Mouse (Mus musculus) right cerebral cortex, postnatal 10 days (tissue): ENCODE results near the gene Krt42.
A peak's percentile ranks its signal among the peaks of the same experiment; 100 is the strongest.
"Not testable (repeated sequence)": the region's sequence is repeated elsewhere in the genome, so short reads cannot be mapped to it uniquely, and the experiment has no call there.

Experiments
- DNase-seq, 2 experiments: peaks; one replicate each; pipeline ENCODE4 v3.0.0; 2021; ENCODE audit warnings: low spot score in 2 of 2

Gene Krt42

DNA sequence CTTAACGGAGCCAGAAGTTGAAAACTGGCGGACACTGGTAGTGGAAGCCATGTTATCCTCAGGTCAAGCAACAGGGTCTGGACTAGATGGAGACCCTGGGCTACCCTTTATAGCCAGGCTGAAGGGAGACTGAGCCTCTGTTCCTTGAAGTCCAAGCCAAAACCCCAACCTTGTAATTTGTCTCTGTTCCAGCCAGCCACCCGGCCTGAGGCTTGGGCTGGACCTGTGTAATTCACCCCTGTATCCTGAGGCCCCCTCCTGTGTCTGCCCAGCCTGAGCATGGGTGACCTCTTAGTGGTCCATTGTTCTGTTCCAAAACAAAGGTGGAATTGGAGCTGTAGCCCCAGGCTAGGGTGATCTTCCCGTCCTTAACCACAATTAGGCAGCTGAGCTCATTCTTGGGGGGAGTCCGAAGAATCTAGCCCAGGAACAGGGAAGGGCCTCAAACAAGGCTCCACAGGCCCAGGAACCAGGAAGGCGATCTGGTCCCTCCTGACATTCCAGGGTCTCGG is at the start of gene Krt42:
Gene Krt42 (minus strand): TSS at position 51 of the 512 bp plus-strand sequence.
- no peak for DNase-seq

DNA sequence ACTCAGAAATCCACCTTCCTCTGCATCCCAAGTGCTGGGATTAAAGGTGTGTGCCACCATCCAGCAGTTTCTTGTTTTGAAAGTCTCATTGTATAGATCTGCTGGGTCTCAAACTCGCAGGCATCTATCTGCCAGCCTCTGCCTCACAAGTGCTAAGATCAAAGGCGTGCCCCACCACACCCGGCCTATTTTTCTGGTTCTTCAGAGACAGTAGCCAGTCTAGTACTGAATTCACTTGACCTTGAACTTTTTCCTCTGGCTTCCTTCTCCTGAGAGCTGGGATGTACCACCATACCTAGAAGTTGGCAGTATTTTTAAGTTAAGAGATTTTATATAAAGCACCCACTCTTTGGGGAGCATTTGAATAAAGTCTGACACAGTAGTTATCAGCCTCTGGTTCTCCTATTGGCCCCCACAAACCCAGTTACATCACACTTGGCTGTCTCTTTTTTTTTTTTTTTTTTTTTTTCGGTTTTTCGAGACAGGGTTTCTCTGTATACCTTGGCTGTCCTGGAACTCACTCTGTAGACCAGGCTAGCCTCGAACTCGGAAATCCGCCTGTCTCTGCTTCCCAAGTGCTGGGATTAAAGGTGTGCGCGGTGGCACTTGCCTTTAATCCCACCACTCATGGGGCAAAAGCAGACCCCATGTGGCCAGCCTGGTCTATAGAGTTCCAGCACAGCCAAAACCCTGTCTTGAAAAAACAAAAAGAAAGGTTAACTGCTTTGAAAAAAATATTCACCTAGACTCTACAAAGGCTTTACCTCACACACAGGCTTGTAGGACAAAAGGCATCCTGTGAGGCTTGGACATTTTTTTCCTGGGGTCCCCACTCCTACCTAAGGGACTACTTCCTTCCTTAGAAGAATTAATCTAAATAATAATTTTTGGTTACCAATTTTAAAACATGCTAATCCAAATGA is 49.1 kb upstream of the Krt42 start:
- DNase-seq = peak in 1 of 2 experiments; percentile 43

DNA sequence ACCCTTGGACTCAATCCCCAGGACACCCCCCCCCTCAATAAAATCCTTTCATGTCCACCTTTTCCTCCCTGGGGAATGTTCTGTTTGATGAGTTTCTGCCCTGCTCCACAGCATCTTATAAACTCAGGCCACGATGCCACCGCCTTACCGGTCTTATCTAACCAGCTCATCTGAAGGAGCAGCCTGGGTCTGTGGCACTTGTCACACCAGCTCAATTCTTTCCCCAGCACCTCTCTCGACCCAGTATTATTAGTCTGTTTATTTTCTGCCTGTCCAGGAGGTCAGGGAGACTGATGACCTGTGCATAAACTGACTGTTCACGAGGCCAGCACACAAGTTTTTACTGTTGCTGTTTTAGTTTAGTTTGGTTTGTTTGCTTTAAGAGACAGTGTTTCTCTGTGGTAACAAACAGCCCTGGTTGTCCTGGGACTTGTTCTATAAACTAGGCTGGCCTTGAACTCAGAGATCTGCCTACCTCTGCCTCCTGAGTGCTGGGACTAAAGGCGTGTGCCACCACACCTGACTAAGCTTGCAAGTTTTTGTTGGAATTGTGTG is 48.2 kb upstream of the Krt42 start:
- no peak for DNase-seq

DNA sequence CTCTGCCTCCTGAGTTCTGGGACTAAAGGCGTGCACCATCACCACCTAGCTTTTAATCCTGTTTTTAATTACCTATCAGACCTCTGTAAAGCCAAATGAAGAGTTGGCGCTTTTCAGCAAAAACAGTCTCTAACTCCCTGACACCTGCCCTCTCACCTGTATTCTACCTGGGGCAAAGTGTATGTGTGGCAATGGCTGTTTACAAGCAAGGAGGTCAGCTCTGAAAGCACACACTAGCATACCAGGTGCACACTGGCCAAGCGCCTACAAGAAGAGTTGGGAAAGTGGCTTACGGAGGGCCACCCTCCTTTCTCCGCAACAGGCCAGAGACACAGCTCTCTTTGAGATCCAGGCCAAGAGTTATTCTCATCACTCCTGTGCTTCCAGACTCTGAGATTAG is 45.8 kb upstream of the Krt42 start:
- DNase-seq = no peak

DNA sequence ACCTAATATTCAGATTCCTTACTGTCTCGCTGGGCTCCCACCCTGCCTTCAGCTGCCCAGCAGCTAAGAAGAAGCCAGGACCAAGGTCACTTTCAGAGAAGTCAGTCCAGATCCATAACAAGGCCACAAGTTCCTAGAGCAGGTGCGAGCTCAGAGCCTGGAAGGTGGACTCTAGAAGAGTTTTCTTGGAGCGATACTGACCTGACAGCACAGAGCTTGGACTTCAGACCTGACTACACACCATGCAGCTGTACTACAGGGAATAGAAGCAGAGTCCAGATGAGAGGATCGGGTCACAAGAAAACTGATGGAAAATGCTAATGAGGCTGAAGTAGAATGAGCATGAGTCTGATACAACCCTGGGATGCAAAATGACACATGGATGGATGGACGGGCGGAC is 43.8 kb upstream of the Krt42 start:
- DNase-seq = no peak

DNA sequence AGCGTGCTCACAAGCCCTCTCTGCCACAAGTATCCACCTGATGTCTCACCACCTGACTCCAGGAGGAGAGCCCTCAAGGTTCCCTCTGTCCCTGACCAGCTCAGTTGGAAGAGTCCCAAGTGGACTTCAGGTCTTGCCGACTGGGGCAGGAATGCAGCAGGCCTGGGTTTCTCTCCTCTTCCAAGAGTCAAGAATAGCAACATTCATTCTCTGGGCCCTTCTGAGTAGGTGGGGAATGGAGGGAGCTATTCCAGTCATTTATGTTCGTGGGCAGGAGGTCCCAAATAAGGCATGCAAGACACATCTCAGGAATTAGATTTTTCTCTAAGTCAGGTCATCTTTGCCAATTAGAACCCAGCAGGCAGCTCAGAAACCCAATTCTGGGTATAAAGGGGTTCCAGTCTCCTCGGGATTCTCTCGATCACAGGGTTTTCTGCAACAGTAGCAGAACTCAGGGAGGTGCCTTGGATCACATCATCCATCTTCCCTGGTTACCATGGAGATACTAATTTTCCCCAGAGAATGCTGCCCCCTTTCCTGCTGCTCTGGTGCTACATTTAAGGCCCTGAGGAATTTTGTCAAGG is 42.5 kb upstream of the Krt42 start:
- peak; percentile 63 to 76 for DNase-seq

DNA sequence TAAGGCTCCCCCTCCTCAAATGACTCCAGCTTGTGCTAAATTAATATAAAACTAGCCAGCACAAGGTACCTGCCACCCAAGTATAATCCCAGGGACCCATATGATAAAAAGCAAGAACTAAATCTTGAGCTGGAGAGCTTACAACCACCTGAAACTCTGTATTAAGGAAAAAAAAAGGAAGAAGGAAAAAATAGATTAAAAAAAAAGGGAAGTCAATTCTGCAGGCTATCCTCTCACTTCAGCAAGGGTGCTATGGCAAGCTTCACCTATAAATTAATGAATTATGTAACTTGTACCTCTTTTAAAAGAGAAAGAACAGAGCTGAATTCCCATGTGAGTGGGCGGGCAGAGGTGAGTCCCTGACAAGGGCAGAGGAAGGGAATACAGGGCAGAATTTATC is 42.0 kb upstream of the Krt42 start:
- DNase-seq = no peak

DNA sequence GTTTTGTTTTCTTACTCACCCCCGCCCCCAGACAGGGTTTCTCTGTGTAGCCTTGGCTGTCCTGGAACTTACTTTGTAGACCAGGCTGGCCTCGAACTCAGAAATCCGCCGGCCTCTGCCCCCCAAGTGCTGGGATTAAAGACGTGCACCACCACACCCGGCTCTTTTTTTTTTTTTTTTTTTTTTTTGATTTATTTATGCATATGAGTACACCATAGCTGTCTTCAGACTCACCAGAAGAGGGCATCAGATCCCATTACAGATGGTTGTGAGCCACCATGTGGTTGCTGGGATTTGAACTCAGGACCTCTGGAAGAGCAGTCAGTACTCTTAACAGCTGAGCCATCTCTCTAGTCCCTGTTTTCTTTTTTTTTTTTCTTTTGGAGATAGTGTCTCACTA is 39.0 kb upstream of the Krt42 start:
- DNase-seq = not testable (repeated sequence)

DNA sequence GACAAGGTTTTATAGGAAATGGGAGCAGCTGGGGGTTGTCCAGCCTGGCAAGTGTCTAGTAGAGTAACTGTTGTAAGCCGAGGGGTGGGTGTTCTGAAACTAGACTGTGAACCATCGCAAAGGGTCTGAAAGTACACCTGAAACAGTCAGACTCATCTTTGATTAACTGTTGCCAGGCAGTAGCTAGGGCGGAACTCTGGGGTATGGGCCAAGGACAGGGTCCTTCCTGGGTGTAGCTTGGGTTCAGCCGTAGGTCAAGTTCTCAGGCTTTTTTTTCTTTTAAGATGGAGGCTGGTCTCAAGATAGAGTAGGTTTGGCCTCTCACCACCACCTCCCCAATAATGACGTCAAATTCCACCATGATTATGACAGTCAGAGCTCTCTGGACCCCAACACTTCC is 38.2 kb upstream of the Krt42 start:
- no peak for DNase-seq

DNA sequence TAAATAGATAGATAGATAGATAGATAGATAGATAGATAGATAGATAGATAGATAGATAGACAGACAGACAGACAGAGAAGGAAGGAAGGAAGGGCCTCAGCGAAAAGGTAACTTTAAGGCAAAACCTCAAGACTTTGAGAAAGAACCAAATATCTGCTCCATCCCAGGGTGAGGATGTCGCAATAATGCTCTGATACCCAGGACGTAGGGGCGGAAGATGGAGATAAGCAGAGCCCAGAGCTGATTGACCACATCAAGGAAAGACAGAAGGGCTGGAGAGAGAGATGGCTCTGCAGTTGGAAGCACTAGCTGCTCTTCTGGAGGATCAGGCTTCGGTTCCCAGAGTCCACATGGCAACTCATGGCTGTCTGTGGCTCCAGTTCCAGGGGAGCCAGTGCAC is 31.6 kb upstream of the Krt42 start:
- DNase-seq = no peak

DNA sequence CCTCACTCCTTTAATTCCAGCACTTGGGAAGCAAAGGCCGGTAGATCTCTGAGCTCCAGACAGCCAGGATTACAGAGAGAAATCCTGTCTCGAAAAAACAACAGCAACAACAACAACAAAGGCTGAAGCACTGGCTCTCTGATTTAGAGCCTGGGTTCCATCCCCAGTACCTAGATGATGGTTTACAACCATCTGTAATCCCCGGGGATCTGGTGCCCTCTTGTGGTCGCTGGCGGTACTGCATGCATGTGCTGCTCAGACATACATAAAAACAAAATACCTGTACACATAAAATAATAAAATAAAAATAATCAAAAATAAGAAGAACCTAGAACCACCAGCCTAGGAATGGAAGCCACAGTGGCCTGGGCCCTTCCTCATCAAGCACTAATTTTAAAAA is 30.6 kb upstream of the Krt42 start:
- DNase-seq = peak in 1 of 2 experiments; percentile 57

DNA sequence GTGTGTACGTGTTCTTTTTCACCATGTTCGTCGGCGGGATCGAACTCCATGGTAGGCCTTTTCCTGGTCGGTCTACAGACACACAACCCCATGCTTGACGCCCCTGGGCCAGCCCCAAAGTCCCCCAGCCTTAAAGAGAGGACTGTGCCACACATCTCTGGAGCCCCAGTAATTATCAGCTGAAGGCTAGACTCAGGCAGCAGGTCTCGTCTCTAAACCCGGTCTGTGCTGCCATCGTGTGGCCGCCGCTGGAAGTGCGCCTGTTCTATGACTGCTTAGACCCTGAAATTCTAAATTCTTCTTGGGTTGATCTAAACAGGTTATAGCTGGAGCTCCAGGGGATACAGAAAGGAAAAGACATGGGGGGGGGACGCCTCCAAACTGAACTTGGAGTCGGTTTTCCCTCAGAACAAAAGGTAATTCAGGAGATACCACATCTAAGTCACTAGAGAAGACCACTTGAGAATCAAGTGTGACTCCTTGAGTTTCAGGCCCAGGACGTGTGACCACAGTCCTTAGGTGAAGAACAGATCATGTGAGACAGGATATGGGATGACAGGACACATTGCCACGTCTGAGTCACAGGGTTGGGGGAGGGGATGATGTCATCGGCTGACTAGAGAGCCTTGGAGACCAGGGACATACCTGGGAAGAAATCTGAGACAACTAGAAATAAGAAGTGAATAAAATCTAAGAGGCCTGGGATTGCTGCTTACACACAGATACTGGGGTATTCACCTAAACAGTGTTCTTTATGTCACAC is 28.8 kb upstream of the Krt42 start:
- DNase-seq = peak; percentile 82 to 87

DNA sequence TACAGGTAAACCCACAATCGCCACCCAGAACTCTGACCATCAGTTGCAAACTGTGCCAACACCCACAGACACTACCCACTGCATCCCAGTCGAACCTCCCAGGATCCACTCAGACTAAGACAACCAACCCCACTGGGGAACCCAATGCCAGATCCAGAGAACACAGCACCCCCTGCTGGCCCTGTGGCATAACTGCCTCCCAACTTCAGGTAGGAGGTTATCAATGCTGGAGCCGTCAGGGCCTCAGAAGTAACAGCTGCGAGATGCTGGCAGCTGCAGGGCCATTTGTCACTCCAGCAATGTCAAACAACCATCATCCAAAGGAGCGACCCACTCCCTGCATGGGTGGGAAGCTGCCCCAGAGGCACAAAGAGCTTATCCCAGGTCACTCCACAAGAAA is 28.1 kb upstream of the Krt42 start:
- DNase-seq = no peak

DNA sequence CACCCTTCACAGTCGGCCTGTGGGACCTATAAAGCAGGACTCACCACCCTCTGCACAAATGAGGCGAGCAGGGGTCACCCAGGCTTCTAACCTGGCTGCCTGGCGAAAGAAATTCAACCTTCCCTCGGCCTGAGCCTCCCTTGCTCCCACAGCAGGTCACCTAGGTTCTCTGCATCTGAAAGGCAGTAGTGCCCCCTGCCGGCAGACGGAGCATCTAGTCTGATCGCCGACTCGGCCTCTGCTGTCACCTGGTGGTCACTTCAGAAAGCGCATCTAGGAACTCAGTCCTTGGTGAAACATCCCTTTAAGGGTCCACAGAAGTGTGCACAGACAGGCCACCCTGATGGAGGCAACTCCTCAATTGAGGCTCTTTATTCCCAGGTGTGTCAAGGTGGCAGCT is 25.6 kb upstream of the Krt42 start:
- DNase-seq = peak; percentile 81 to 88

DNA sequence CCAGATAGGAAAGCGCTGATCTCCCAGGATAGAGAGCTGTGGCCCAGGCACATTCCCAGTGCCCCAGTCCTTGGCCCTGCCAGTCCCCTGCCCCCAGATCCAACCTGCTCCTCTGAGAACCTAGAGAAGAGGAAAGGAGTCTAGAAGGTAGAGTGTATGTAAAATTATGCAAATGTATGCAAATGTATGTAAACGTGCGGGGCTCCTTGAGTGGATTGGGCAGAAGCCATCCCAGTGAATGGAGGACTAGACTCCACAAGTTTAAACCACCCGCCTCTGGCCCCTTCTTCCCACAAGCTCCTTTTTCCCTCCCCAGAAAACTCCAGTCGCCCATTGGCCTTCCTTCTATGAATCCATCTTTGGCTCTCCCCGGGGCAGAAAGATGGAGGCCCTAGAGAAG is 23.2 kb upstream of the Krt42 start:
- no peak for DNase-seq

DNA sequence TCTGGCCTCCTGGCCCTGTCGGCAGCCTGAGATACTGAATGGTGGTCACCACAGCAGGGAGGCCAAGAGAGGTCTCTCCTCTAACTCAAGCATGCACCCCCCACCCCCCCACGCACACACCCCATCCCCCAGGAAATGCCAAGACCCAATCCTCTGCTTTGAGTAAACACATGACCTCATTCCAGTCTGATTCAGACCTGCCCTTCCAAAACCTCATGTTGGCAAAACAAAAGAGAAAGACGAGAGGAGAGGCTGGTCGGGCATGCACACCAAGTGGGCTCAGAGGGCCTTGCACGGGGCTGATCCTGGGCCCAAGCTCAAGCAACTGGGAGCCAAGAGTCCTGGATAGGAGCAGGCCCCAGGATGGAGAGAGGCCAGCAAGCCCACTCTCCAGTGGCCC is 20.6 kb upstream of the Krt42 start:
- DNase-seq = no peak

DNA sequence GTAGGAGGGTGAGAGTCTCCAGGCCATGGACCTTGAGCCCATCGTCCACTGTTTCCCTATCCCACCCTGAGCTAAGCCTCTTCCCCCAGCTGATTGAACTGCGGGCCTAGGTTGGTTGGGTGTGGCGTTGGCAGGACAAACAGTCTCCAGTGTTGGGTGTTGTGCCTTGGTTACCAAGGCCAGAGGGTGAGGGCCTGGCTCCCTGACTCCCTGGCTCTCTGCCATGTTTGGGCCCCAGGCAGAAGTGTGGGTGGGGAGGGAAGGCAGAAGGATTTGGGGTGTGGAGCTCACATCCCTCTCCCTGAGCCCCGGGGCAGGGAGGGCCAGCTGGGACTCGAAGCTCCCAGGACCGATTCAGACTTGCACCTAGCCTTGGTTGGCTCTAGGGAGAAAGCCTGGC is 19.3 kb upstream of the Krt42 start:
- no peak for DNase-seq

DNA sequence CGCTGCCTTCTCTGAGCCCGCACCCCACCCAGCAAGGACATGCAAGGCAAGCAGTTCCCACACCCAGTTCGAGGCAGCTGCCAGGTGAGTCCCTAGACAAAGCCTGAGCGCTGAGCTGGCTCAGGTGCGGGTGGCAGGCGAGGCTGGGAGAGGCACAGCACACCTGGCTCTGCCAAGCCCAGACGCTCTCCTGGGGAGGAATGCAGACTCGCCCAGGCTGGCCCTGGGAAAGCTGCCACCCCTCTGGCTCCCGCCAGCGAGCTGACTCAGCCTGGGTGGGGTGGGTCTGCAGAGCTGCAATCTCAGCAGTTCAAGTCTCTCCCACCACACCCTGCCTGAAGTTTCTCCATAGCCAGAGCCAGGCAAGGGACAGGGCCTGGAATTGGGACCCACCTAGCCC is 17.4 kb upstream of the Krt42 start:
- no peak for DNase-seq

DNA sequence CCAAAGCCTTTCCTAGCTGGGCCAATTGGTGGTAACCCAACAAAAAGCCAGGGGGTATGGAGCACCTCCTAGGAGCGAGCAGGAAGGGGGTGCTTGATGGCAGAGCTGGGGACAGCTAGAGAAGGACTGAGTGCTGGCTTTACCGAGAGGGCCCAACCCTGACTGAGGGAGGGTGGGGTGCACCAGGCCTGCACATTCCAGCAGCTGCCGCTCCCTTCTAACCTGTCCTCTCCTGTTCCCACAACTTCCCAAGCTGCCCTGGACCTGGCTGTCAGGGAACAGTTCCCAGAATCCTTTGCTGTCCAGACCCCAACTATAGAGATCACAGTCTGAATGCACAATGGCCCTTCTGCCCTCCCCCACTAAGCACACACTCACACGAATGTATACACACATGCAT is 15.3 kb upstream of the Krt42 start:
- DNase-seq = no peak

DNA sequence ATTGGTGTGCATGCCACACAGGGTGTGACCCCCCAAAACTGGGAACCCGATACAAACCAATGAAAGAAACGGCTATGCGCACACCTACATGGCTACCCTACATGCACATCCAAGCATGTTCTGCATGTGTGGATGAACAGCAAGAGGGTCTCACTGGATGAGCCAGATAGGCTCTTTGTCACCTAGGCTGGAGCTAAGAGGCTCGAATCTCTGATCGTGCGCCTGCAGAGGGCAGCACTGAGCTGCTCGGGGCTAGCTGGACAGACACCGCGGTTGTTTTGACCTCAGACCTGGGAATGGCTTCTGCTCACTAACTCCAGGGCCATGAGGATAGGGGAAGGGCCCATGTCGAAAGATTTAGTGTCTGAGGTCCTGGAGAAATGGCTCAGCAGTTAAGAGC is 12.9 kb upstream of the Krt42 start:
- DNase-seq = peak; percentile 61 to 81

DNA sequence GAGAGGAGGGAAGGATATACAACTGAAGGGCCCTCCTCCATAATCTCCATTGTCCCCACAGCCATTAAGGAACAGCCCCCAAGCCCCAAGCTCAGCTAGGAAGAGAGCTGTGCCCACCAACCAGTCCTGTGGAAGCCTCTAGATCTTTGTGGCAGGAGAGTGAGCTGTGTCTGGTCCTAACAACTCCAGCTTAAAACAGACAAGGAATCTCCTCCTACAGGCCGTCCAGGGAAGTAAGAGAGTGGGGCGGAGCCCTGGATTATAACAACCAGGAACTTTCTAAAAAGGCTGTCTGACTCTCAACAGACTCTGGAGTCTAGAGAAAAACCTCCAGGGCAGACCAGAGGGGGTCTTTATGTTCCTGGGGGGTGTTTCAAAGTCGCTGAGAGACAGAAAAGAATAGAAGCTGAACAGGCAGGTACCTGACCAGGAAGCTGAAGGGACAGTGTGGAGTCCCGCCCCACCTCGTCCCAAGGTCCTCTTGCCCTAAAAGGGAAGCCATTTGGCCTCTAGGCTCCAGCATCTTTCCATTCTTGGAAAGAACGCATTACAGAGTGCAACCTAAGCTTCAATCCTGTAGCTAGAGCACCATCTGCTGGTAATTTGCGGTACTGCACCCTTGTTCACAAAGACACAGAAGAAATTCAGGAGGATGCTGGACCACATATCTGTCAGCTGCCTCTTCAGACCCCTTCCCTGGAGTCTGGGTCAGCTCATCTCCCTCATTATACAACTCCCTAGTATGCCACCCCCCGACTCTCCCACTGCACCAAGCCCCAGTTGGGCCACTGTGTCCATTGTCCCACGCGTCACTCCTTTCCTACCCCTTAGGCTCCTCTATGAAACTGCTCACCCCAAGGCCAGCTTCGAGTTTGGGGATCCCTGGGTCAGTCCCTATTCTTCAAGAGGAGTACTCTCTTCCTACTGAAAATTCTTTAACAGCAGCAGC is 12.2 kb upstream of the Krt42 start:
- DNase-seq = peak; percentile 88 to 93
